Mouse (Mus musculus) right cerebral cortex, postnatal 14 days (tissue): ENCODE measurements around the gene Efcab6.
"Not testable (repeated sequence)": the region's sequence is repeated elsewhere in the genome, so short reads cannot be mapped to it uniquely, and the experiment has no call there.

Experiments used
- DNase-seq: peaks from one replicate; pipeline ENCODE4 v3.0.0; 2022

Efcab6 gene

GRCm38 (mm10) chr15:84065140-84065539 is at the start of gene Efcab6:
TSS of gene Efcab6 (minus strand) at chr15:84065379.
- DNase-seq, result peak; percentile 70

- DNase-seq, result no peak
Measured at GRCm38 (mm10) chr15:84113873-84114272, 48.7 kb upstream of the Efcab6 start.

- DNase-seq, result no peak
Measured at GRCm38 (mm10) chr15:84108899-84109298, 43.7 kb upstream of the Efcab6 start.

GRCm38 (mm10) chr15:84105924-84106500 is 40.8 kb upstream of the Efcab6 start:
- no peak for DNase-seq

GRCm38 (mm10) chr15:84105105-84105923 is 40.1 kb upstream of the Efcab6 start, which contains the start of gene Sult4a1:
TSS of gene Sult4a1 (minus strand) at chr15:84105754.
- peak; percentile 76 for DNase-seq

- no peak for DNase-seq
Measured at GRCm38 (mm10) chr15:84104626-84105025, 39.4 kb upstream of the Efcab6 start.

GRCm38 (mm10) chr15:84097536-84097935 is 32.4 kb upstream of the Efcab6 start:
- DNase-seq, result not testable (repeated sequence)

- DNase-seq, result no peak
Measured at GRCm38 (mm10) chr15:84096051-84096450, 30.9 kb upstream of the Efcab6 start.

GRCm38 (mm10) chr15:84094921-84095320 is 29.7 kb upstream of the Efcab6 start:
- DNase-seq, result no peak

GRCm38 (mm10) chr15:84086775-84087174 is 21.6 kb upstream of the Efcab6 start:
- DNase-seq, result no peak

- no peak for DNase-seq
Measured at GRCm38 (mm10) chr15:84086364-84086763, 21.2 kb upstream of the Efcab6 start.

GRCm38 (mm10) chr15:84080069-84080468 is 14.9 kb upstream of the Efcab6 start:
- no peak for DNase-seq

GRCm38 (mm10) chr15:84079519-84079918 is 14.3 kb upstream of the Efcab6 start:
- DNase-seq, result no peak

GRCm38 (mm10) chr15:84078667-84079066 is 13.5 kb upstream of the Efcab6 start:
- DNase-seq, result no peak

GRCm38 (mm10) chr15:84077151-84077550 is 12.0 kb upstream of the Efcab6 start:
- no peak for DNase-seq

- peak; percentile 71 for DNase-seq
Measured at GRCm38 (mm10) chr15:84074705-84075185, 9.6 kb upstream of the Efcab6 start.

- DNase-seq, result peak; percentile 75
Measured at GRCm38 (mm10) chr15:84073911-84074704, 8.9 kb upstream of the Efcab6 start.

GRCm38 (mm10) chr15:84073058-84073457 is 7.9 kb upstream of the Efcab6 start:
- DNase-seq, result no peak

GRCm38 (mm10) chr15:84072226-84072625 is 7.0 kb upstream of the Efcab6 start:
- DNase-seq, result peak; percentile 93

GRCm38 (mm10) chr15:84070116-84070676 is 5.0 kb upstream of the Efcab6 start:
- no peak for DNase-seq

GRCm38 (mm10) chr15:84069455-84070050 is 4.4 kb upstream of the Efcab6 start:
- no peak for DNase-seq

GRCm38 (mm10) chr15:84065701-84066100 is 522 bp upstream of the Efcab6 start:
- DNase-seq, result no peak

- DNase-seq, result no peak
Measured at GRCm38 (mm10) chr15:84058841-84059240, 6.3 kb downstream of the Efcab6 start.
